Comparison of ENCODE assay signal across 9 mouse cellular contexts in genomic region chr13:46911018-46911419, GRCm38 (mm10). TPM values are rescaled to one million over a fixed set of nuclear protein-coding genes. Genes with fewer than 3 reads are reported as not detected.
DNase-seq lines count a peak whose midpoint lies in the region; ATAC-seq and TF ChIP-seq lines count a peak whose summit lies in the region.
"Had no signal": no experiment of that assay in that cellular context is flagged by ENCODE, and none has a peak within 500 bp of the region (broad histone marks: within the 10 kb centered on the region; RNA-seq: fewer than 3 reads in every experiment).

No protein-coding gene starts in this region.

- 0 out of 2 replicates have a peak, but pooled peaks cover 7% of the 10 kb centered on the region for H3K36me3 ChIP-seq in lung, embryonic 14.5 days (ENCODE audit: insufficient read depth)
- H3K36me3 ChIP-seq in limb, embryonic 15.5 days: no peaks in the 10 kb centered on the region
- H3K36me3 ChIP-seq: liver, embryonic 13.5 days had no signal

- TF ChIP-seq CTCF in lung, embryonic 14.5 days (IDR thresholded peaks at IDR 0.05; ENCODE audit: low read depth): no peak

- no peak overlapping the region for H3K27ac ChIP-seq in lung, embryonic 14.5 days (ENCODE audit: low read depth)
- no peak overlapping the region for H3K27ac ChIP-seq in limb, embryonic 15.5 days
- H3K27ac ChIP-seq: liver, embryonic 13.5 days had no signal

- DNase-seq in adrenal gland, adult (ENCODE audit: inconsistent age in 2 of 2, low spot score in 1 of 2): peak; percentile 73 to 86
- DNase-seq in adrenal gland, postnatal 4 days (ENCODE audit: low spot score in 2 of 2): no peak
- DNase-seq in lung, embryonic 14.5 days: peak; percentile 74
- DNase-seq in lung, postnatal 25 days (ENCODE audit: low spot score): no peak
- DNase-seq in embryo, embryonic 10 days (ENCODE audit: low spot score): peak; percentile 56
- DNase-seq in natural killer cell, adult 2 months (ENCODE audit: low spot score in 2 of 2): no peak
- no peak for DNase-seq in kidney, postnatal 25 days
- DNase-seq: liver, embryonic 13.5 days had no signal

- no peaks in the 10 kb centered on the region for H3K9me3 ChIP-seq in lung, embryonic 14.5 days (ENCODE audit: low read depth, low read length)
- H3K9me3 ChIP-seq in limb, embryonic 15.5 days: no peaks in the 10 kb centered on the region
- H3K9me3 ChIP-seq: liver, embryonic 13.5 days had no signal

- 35% methylated on average over 11 of the region's 11 CpGs for whole genome bisulfite sequencing in lung, embryonic 14.5 days
- 26% methylated on average over 11 of the region's 11 CpGs for WGBS in limb, embryonic 15.5 days

- peaks cover 16% of the 10 kb centered on the region; the same call in 1 of the 2 replicates for H3K4me1 ChIP-seq in lung, embryonic 14.5 days (ENCODE audit: insufficient read depth)
- peaks cover 16% of the 10 kb centered on the region; the same call in 1 of the 2 replicates for H3K4me1 ChIP-seq in limb, embryonic 15.5 days

- H3K9ac ChIP-seq in lung, embryonic 14.5 days: no peak overlapping the region
- H3K9ac ChIP-seq in limb, embryonic 15.5 days: no peak overlapping the region
- H3K9ac ChIP-seq: liver, embryonic 13.5 days had no signal

- peak overlapping the region; percentile 15 for H3K4me2 ChIP-seq in lung, embryonic 14.5 days
- no peak overlapping the region for H3K4me2 ChIP-seq in limb, embryonic 15.5 days
- H3K4me2 ChIP-seq: liver, embryonic 13.5 days had no signal

- no peaks in the 10 kb centered on the region for H3K27me3 ChIP-seq in lung, embryonic 14.5 days (ENCODE audit: insufficient read depth, low read length)
- H3K27me3 ChIP-seq in limb, embryonic 15.5 days: no peaks in the 10 kb centered on the region
- H3K27me3 ChIP-seq: liver, embryonic 13.5 days had no signal

- peak; percentile 74; the same call in 1 of the 2 replicates for ATAC-seq in lung, embryonic 14.5 days (ENCODE audit: insufficient read depth)
- ATAC-seq in limb, embryonic 15.5 days (ENCODE audit: insufficient number of reproducible peaks, low FRiP score, low TSS enrichment, low read depth): peak; percentile 45; the same call in 1 of the 2 replicates

- H3K4me3 ChIP-seq in lung, embryonic 14.5 days (ENCODE audit: low read depth, low read length): no peak overlapping the region
- no peak overlapping the region for H3K4me3 ChIP-seq in limb, embryonic 15.5 days
- H3K4me3 ChIP-seq: liver, embryonic 13.5 days had no signal

RNA-seq across cellular contexts. Expression of gene Kif13a, which starts 18.6 kb away (rescaled TPM):
- total RNA-seq in adrenal gland, postnatal 4 days (2021): 10 to 100 TPM; 37.2 to 43.2 TPM
- polyA plus RNA-seq in lung, embryonic 14.5 days (2014; fragmentation: Nextera tagmentation; extraction: Ambion mirVana): 35.4 and 40.4 TPM in 2 replicates
- 21.3 and 23.7 TPM in 2 replicates for polyA plus RNA-seq in limb, embryonic 15.5 days (2015; fragmentation: Nextera tagmentation; extraction: Ambion mirVana)

Comparison
In these comparisons a context has a peak if more than half of its experiments do, and no peak if none do; other contexts are left out.
1. DNase-seq: peak in adrenal gland, adult (2 of 2), lung, embryonic 14.5 days (single experiment) and embryo, embryonic 10 days (single experiment); none in adrenal gland, postnatal 4 days (0 of 2), lung, postnatal 25 days (single experiment), natural killer cell, adult 2 months (0 of 2) and kidney, postnatal 25 days (0 of 2).